Mouse (Mus musculus): ENCODE results near the gene Gm17387. TPM values are rescaled to one million over a fixed set of nuclear protein-coding genes. Genes with fewer than 3 reads are reported as not detected.

Gm17387 gene
- total and polyA plus RNA-seq, 3 experiments = not detected

DNA sequence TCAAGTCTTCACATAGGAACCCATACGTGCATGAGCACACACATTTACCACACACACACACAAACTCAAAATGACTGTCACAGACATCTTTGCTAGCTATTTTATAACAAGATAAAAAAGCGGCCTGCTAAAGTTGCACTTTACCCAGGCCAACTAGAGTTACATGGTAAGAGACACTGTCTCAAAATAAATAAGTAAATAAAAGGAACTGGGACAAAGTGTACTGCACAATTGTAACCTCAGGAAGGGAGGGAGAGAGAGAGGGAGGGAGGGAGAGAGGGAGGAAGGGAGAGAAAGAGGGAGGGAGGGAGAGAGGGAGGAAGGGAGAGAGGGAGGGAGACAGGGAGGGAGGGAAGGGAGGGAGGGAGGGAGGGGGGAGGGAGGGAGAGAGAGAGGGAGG lies 23.5 kb downstream of the Gm17387 start:
- Histone ChIP-seq H3K27ac (ENCODE audit: control insufficient read depth, low read depth, low read length) (no peak overlapping the region), H3K4me1 (ENCODE audit: control insufficient read depth in 1 of 2, insufficient read depth in 2 of 2, low read length in 2 of 2) (peaks cover 0 to 5% of the 10 kb centered on the region in 2 experiments; a peak in 2 of 4 replicates), H3K9me3 (replicated peaks; ENCODE audit: insufficient read depth, low read length) (no peaks in the 10 kb centered on the region), H3K9ac (ENCODE audit: control insufficient read depth, low read depth, low read length, poor library complexity, severe bottlenecking) (no peak overlapping the region), H3K36me3 (ENCODE audit: control insufficient read depth in 1 of 2, insufficient read depth in 2 of 2, low read length in 2 of 2) (0 out of 4 replicates have a peak, but pooled peaks cover 0 to 3% of the 10 kb centered on the region in 2 experiments), H3K79me2 (ENCODE audit: control insufficient read depth, insufficient read depth, low read length, poor library complexity) (no peaks in the 10 kb centered on the region), H3K4me3 (ENCODE audit: control insufficient read depth in 1 of 2, insufficient read depth in 1 of 2, low read depth in 2 of 2, low read length in 2 of 2) (no peak overlapping the region), H3K27me3 (ENCODE audit: control insufficient read depth in 1 of 2, insufficient read depth in 2 of 2, low read length in 2 of 2) (no peaks in the 10 kb centered on the region)
- TF ChIP-seq ZKSCAN1 (IDR thresholded peaks at IDR 0.05; ENCODE audit: low read depth, low read length) = no peak
- no peak for DNase-seq (ENCODE audit: low read depth, low spot score)

DNA sequence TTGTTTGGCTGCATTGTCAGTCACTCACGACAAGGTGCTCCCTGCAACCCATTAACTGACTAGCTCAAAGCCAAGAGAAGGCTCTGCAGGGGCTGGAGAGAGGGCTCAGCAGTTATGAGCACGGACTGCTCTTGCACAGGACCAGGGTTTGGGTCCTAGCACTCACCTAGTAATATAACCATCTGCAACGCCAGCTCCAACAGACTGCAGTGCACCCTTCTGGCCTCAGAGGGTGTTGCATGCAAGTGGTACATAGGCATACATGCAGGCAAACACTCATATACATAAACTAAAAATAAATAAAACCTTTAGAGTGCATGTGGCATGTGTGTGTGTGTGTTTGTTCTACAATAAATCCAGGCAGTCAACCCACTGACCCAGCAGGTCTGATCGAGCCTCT lies 26.9 kb downstream of the Gm17387 start:
- no peaks in the 10 kb centered on the region for H3K36me3 ChIP-seq (ENCODE audit: control insufficient read depth in 1 of 2, insufficient read depth in 2 of 2, low read length in 2 of 2)
- H3K4me1 ChIP-seq (ENCODE audit: control insufficient read depth in 1 of 2, insufficient read depth in 2 of 2, low read length in 2 of 2) = no peaks in the 10 kb centered on the region
- no peak overlapping the region for H3K4me3 ChIP-seq (ENCODE audit: control insufficient read depth in 1 of 2, insufficient read depth in 1 of 2, low read depth in 2 of 2, low read length in 2 of 2)
- TF ChIP-seq CHD2 (IDR thresholded peaks at IDR 0.05; ENCODE audit: low read length) (no peak), RAD21 (IDR thresholded peaks at IDR 0.05; ENCODE audit: low read depth, low read length) (peak; percentile 29), GABPA (IDR thresholded peaks at IDR 0.05; ENCODE audit: low read depth, low read length) (no peak), KAT2A (conservative IDR thresholded peaks at IDR 0.05; ENCODE audit: low read depth, low read length) (no peak), CTCF (IDR thresholded peaks at IDR 0.05 in 2 of 3, conservative IDR thresholded peaks at IDR 0.05 in 1 of 3; ENCODE audit: control insufficient read depth in 1 of 3, insufficient read depth in 1 of 3, low read depth in 2 of 3, low read length in 3 of 3, poor library complexity in 1 of 3, severe bottlenecking in 1 of 3) (peak; percentile 26 to 46 (median 33)), SMC3 (IDR thresholded peaks at IDR 0.05; ENCODE audit: low read depth, low read length) (peak; percentile 30; the same call in 1 of the 2 replicates), ZMIZ1 (IDR thresholded peaks at IDR 0.05; ENCODE audit: low read depth, low read length) (no peak)
- no peaks in the 10 kb centered on the region for H3K79me2 ChIP-seq (ENCODE audit: control insufficient read depth, insufficient read depth, low read length, poor library complexity)
- no peak for DNase-seq (ENCODE audit: low read depth, low spot score)
- H3K9me3 ChIP-seq (replicated peaks; ENCODE audit: insufficient read depth, low read length) = no peaks in the 10 kb centered on the region
- H3K27me3 ChIP-seq (ENCODE audit: control insufficient read depth in 1 of 2, insufficient read depth in 2 of 2, low read length in 2 of 2) = peaks cover 7 to 11% of the 10 kb centered on the region in 2 experiments
- no peak overlapping the region for H3K27ac ChIP-seq (ENCODE audit: control insufficient read depth, low read depth, low read length)
- H3K9ac ChIP-seq (ENCODE audit: control insufficient read depth, low read depth, low read length, poor library complexity, severe bottlenecking) = no peak overlapping the region

GRCm38 (mm10) chr7:141056976-141057375 lies 28.0 kb downstream of the Gm17387 start:
- H3K4me1 ChIP-seq (ENCODE audit: control insufficient read depth in 1 of 2, insufficient read depth in 2 of 2, low read length in 2 of 2) = no peaks in the 10 kb centered on the region
- no peak overlapping the region for H3K9ac ChIP-seq (ENCODE audit: control insufficient read depth, low read depth, low read length, poor library complexity, severe bottlenecking)
- H3K27me3 ChIP-seq (ENCODE audit: control insufficient read depth in 1 of 2, insufficient read depth in 2 of 2, low read length in 2 of 2) = peaks cover 10 to 19% of the 10 kb centered on the region in 2 experiments
- H3K36me3 ChIP-seq (ENCODE audit: control insufficient read depth in 1 of 2, insufficient read depth in 2 of 2, low read length in 2 of 2) = no peaks in the 10 kb centered on the region
- no peak overlapping the region for H3K4me3 ChIP-seq (ENCODE audit: control insufficient read depth in 1 of 2, insufficient read depth in 1 of 2, low read depth in 2 of 2, low read length in 2 of 2)
- DNase-seq (ENCODE audit: low read depth, low spot score) = no peak
- no peak for TF ChIP-seq BHLHE40 (IDR thresholded peaks at IDR 0.05; ENCODE audit: borderline replicate concordance, low read depth, low read length)
- TF ChIP-seq MEF2A (IDR thresholded peaks at IDR 0.05; ENCODE audit: extremely low read depth, insufficient replicate concordance, low read depth, low read length, poor library complexity, severe bottlenecking) = no peak
- no peak for TF ChIP-seq MXI1 (IDR thresholded peaks at IDR 0.05; ENCODE audit: low read depth, low read length)
- TF ChIP-seq TBP (IDR thresholded peaks at IDR 0.05; ENCODE audit: low read depth, low read length) = no peak
- no peak for TF ChIP-seq CTCF (IDR thresholded peaks at IDR 0.05 in 2 of 3, conservative IDR thresholded peaks at IDR 0.05 in 1 of 3; ENCODE audit: control insufficient read depth in 1 of 3, insufficient read depth in 1 of 3, low read depth in 2 of 3, low read length in 3 of 3, poor library complexity in 1 of 3, severe bottlenecking in 1 of 3)
- TF ChIP-seq JUND (IDR thresholded peaks at IDR 0.05; ENCODE audit: low read depth, low read length) = no peak
- no peaks in the 10 kb centered on the region for H3K9me3 ChIP-seq (replicated peaks; ENCODE audit: insufficient read depth, low read length)
- no peaks in the 10 kb centered on the region for H3K79me2 ChIP-seq (ENCODE audit: control insufficient read depth, insufficient read depth, low read length, poor library complexity)
- no peak overlapping the region for H3K27ac ChIP-seq (ENCODE audit: control insufficient read depth, low read depth, low read length)
